In genomic region chr5:23224759-23225536, GRCm38 (mm10) we compare ENCODE assay signal across 8 mouse cellular contexts.
DNase-seq lines count a peak whose midpoint lies in the region; ATAC-seq and TF ChIP-seq lines count a peak whose summit lies in the region.
"Had no signal": no experiment of that assay in that cellular context is flagged by ENCODE, and none has a peak within 500 bp of the region (broad histone marks: within the 10 kb centered on the region; RNA-seq: fewer than 3 reads in every experiment).

No protein-coding gene starts in this region.

- no peaks in the 10 kb centered on the region for H3K79me2 ChIP-seq in MEL (ENCODE audit: control insufficient read depth, insufficient read depth, low read length, poor library complexity)

- no peaks in the 10 kb centered on the region for H3K9me3 ChIP-seq in MEL (replicated peaks; ENCODE audit: insufficient read depth, low read length)
- no peaks in the 10 kb centered on the region for H3K9me3 ChIP-seq in embryonic facial prominence, embryonic 12.5 days
- no peaks in the 10 kb centered on the region for H3K9me3 ChIP-seq in heart, embryonic 16.5 days (replicated peaks; ENCODE audit: control insufficient read depth, low read length)

- H3K9ac ChIP-seq in MEL (ENCODE audit: control insufficient read depth, low read depth, low read length, poor library complexity, severe bottlenecking) = no peak overlapping the region
- 0 out of 2 replicates have a peak overlapping the region, but pooled peaks have one; percentile 7 for H3K9ac ChIP-seq in embryonic facial prominence, embryonic 12.5 days
- H3K9ac ChIP-seq in heart, embryonic 16.5 days (ENCODE audit: low read length) = peak overlapping the region; percentile 70

- no peak for TF ChIP-seq EP300 in MEL (IDR thresholded peaks at IDR 0.05; ENCODE audit: low read depth in 1 of 2, low read length in 2 of 2)

- peak overlapping the region; percentile 47 for H3K4me2 ChIP-seq in embryonic facial prominence, embryonic 12.5 days (replicated peaks)
- H3K4me2 ChIP-seq in heart, embryonic 16.5 days (ENCODE audit: low read depth, low read length) = peak overlapping the region; percentile 62

- H3K27ac ChIP-seq in MEL (ENCODE audit: control insufficient read depth, low read depth, low read length) = no peak overlapping the region
- no peak overlapping the region for H3K27ac ChIP-seq in embryonic facial prominence, embryonic 12.5 days
- no peak overlapping the region for H3K27ac ChIP-seq in heart, embryonic 16.5 days (ENCODE audit: low read length)
- H3K27ac ChIP-seq: macrophage had no signal

- no peak overlapping the region for H3K4me3 ChIP-seq in MEL (ENCODE audit: control insufficient read depth in 1 of 2, insufficient read depth in 1 of 2, low read depth in 2 of 2, low read length in 2 of 2)
- H3K4me3 ChIP-seq in embryonic facial prominence, embryonic 12.5 days = peak overlapping the region; percentile 29
- H3K4me3 ChIP-seq in heart, embryonic 16.5 days (ENCODE audit: low read length) = peak overlapping the region; percentile 53

- H3K4me1 ChIP-seq in MEL (ENCODE audit: control insufficient read depth in 1 of 2, insufficient read depth in 2 of 2, low read length in 2 of 2) = 0 out of 4 replicates have a peak, but pooled peaks cover 0 to 2% of the 10 kb centered on the region in 2 experiments
- H3K4me1 ChIP-seq in embryonic facial prominence, embryonic 12.5 days = peaks cover 9% of the 10 kb centered on the region; the same call in 1 of the 2 replicates
- no peaks in the 10 kb centered on the region for H3K4me1 ChIP-seq in heart, embryonic 16.5 days (ENCODE audit: control insufficient read depth, insufficient read depth, low read length)

- TF ChIP-seq CTCF in MEL (IDR thresholded peaks at IDR 0.05 in 2 of 3, conservative IDR thresholded peaks at IDR 0.05 in 1 of 3; ENCODE audit: control insufficient read depth in 1 of 3, insufficient read depth in 1 of 3, low read depth in 2 of 3, low read length in 3 of 3, poor library complexity in 1 of 3, severe bottlenecking in 1 of 3) = peak; percentile 29 to 79 (median 59); a peak in 5 of 6 replicates

- peak; percentile 82 for ATAC-seq in embryonic facial prominence, embryonic 12.5 days (ENCODE audit: insufficient number of reproducible peaks, insufficient read depth, low FRiP score, low TSS enrichment)
- ATAC-seq in heart, embryonic 16.5 days (replicated peaks; ENCODE audit: extremely low read depth, insufficient read depth, low FRiP score) = no peak; the same call in 1 of the 2 replicates

- peak; percentile 65 for DNase-seq in MEL (ENCODE audit: low read depth, low spot score)
- peak; percentile 15 to 73 for DNase-seq in adrenal gland, postnatal 36 days
- peak; percentile 59 to 72 for DNase-seq in kidney, postnatal 4 days
- peak; percentile 73 for DNase-seq in lung, postnatal 10 days
- DNase-seq in right cerebral cortex, adult 2 months (ENCODE audit: low spot score in 2 of 2) = peak; percentile 66 to 80

- TF ChIP-seq RAD21 in MEL (IDR thresholded peaks at IDR 0.05; ENCODE audit: low read depth, low read length) = peak; percentile 80

- WGBS in embryonic facial prominence, embryonic 12.5 days = 16% methylated on average over 14 of the region's 14 CpGs
- 21% methylated on average over 14 of the region's 14 CpGs for WGBS in heart, embryonic 16.5 days

- peaks cover 0 to 2% of the 10 kb centered on the region in 2 experiments; a peak in 1 of 4 replicates for H3K27me3 ChIP-seq in MEL (ENCODE audit: control insufficient read depth in 1 of 2, insufficient read depth in 2 of 2, low read length in 2 of 2)
- H3K27me3 ChIP-seq in embryonic facial prominence, embryonic 12.5 days = no peaks in the 10 kb centered on the region
- no peaks in the 10 kb centered on the region for H3K27me3 ChIP-seq in heart, embryonic 16.5 days (ENCODE audit: control insufficient read depth, insufficient read depth, low read length)

- no peaks in the 10 kb centered on the region for H3K36me3 ChIP-seq in MEL (ENCODE audit: control insufficient read depth in 1 of 2, insufficient read depth in 2 of 2, low read length in 2 of 2)
- H3K36me3 ChIP-seq in embryonic facial prominence, embryonic 12.5 days = no peaks in the 10 kb centered on the region
- H3K36me3 ChIP-seq in heart, embryonic 16.5 days (ENCODE audit: control insufficient read depth, insufficient read depth) = no peaks in the 10 kb centered on the region

- TF ChIP-seq POLR2A in MEL (IDR thresholded peaks at IDR 0.05; ENCODE audit: control insufficient read depth in 1 of 2, insufficient read depth in 1 of 2, low read depth in 1 of 2, low read length in 2 of 2, poor library complexity in 1 of 2) = no peak

TF ChIP-seq in MEL, 35 proteins besides CTCF, POLR2A, EP300 and RAD21:
- TF ChIP-seq ZNF384 (IDR thresholded peaks at IDR 0.05; ENCODE audit: low read depth, low read length) (peak; percentile 97), ZC3H11A (IDR thresholded peaks at IDR 0.05; ENCODE audit: low read depth, low read length) (peak; percentile 62; the same call in 1 of the 2 replicates), NELFE (IDR thresholded peaks at IDR 0.05; ENCODE audit: low read depth, low read length) (no peak), MAZ (IDR thresholded peaks at IDR 0.05; ENCODE audit: low read depth, low read length) (peak; percentile 90), ZKSCAN1 (IDR thresholded peaks at IDR 0.05; ENCODE audit: low read depth, low read length) (peak; percentile 12; the same call in 1 of the 2 replicates), SMC3 (IDR thresholded peaks at IDR 0.05; ENCODE audit: low read depth, low read length) (peak; percentile 72), MAX (IDR thresholded peaks at IDR 0.05; ENCODE audit: low read length) (no peak)

Comparison
In these comparisons a context has a peak if more than half of its experiments do, and no peak if none do; other contexts are left out.
1. H3K4me3 ChIP-seq: peak in embryonic facial prominence, embryonic 12.5 days (single experiment) and heart, embryonic 16.5 days (single experiment); none in MEL (0 of 2).
2. Peak in every context shown above with its lines, with median percentiles within 50 percentile points of each other: DNase-seq.